Mouse (Mus musculus) G1E (cell line): ENCODE measurements around the gene Olfr204.

Source experiments
- CTCF ChIP-seq: IDR thresholded peaks from 2 replicates; pipeline ENCODE4 v1.5.1; 2012; ENCODE audit warnings: low read depth, low read length, inconsistent platforms, mixed read lengths
- GATA1 ChIP-seq: IDR thresholded peaks from 2 replicates; pipeline ENCODE4 v1.6.1; 2012; ENCODE audit warnings: borderline replicate concordance, low read length, inconsistent platforms, mixed read lengths

DNA sequence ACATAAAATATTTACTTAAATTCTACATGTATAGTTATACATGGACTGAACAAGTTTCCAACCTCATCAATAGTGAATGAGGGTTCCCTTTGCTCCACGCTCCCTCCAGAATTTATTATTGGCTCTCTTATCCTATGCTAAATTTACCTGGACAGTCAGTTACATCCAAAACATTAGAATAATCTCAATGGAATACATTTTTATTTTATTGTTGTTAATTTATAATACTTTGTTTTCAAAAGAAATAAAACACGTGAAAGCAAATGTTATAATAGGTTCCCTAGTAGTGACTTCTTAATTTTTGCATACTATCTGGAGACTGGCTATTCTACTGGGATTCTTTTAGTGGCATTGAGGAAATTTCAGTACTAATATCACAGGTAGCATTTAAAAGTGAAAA, 19.5 kb downstream of the Olfr204 start, which contains the start of gene Olfr203:
- no peak for TF ChIP-seq CTCF
- TF ChIP-seq GATA1, result no peak
